Mouse (Mus musculus) kidney, postnatal 0 days (tissue): Measurements from ENCODE around the gene 2310033P09Rik. TPM values are rescaled to one million over a fixed set of nuclear protein-coding genes. Genes with fewer than 3 reads are reported as not detected.

Experiments used
- ATAC-seq: fragments of 200-750 bp; cut with Nextera tagmentation; replicated peaks from 2 replicates; pipeline ENCODE4 v1.8.0; 2017; ENCODE audit warnings: low read depth, moderate number of reproducible peaks, moderate TSS enrichment, moderate library complexity; ENCODE audit not compliant: low FRiP score
- DNase-seq: peaks from one replicate; pipeline ENCODE4 v3.0.0-alpha.2; 2016; ENCODE audit warnings: low spot score
- H3K27ac ChIP-seq: fragments of 300-500 bp; sonication (generic); 2 replicates; pipeline ENCODE4 v1.5.1; 2014; ENCODE audit warnings: mild to moderate bottlenecking
- H3K27me3 ChIP-seq: fragments of 300-500 bp; sonication (generic); 2 replicates; pipeline ENCODE4 v1.6.1; 2014; ENCODE audit warnings: low read length, mixed read lengths; ENCODE audit not compliant: insufficient read depth
- H3K36me3 ChIP-seq: fragments of 300-500 bp; sonication (generic); 2 replicates; pipeline ENCODE4 v1.6.1; 2014; ENCODE audit warnings: low read length, mixed read lengths; ENCODE audit not compliant: insufficient read depth
- H3K4me1 ChIP-seq: fragments of 300-500 bp; sonication (generic); replicated peaks from 2 replicates; pipeline ENCODE4 v1.6.1; 2014; ENCODE audit warnings: antibody characterized with exemption, low read length, mixed read lengths; ENCODE audit not compliant: insufficient read depth
- H3K4me2 ChIP-seq: fragments of 300-500 bp; sonication (generic); 2 replicates; pipeline ENCODE4 v1.6.1; 2014; ENCODE audit warnings: mild to moderate bottlenecking, low read length, moderate library complexity, mixed read lengths
- H3K4me3 ChIP-seq: fragments of 300-500 bp; sonication (generic); replicated peaks from 2 replicates; pipeline ENCODE4 v1.5.1; 2014; ENCODE audit warnings: low read depth, low read length
- H3K9ac ChIP-seq: fragments of 300-500 bp; sonication (generic); 2 replicates; pipeline ENCODE4 v1.6.1; 2014; ENCODE audit warnings: low read depth, low read length
- H3K9me3 ChIP-seq: fragments of 300-500 bp; sonication (generic); replicated peaks from 2 replicates; pipeline ENCODE4 v1.6.1; 2016; ENCODE audit warnings: low read length, inconsistent platforms, mixed read lengths
- CTCF ChIP-seq: IDR thresholded peaks from 2 replicates; pipeline ENCODE4 v1.5.1; 2016; ENCODE audit warnings: antibody characterized with exemption, low read depth, mild to moderate bottlenecking, moderate library complexity
- WGBS: fragments of 180-500 bp; shearing (Covaris S2); extraction: QIAGEN DNeasy Blood & Tissue Kit; methylation state at CpG from one replicate; pipeline ENCODE4 v1.1.7; 2014; 5-methylcytosine and 5-hydroxymethylcytosine counted together
- polyA plus RNA-seq: library from polyadenylated mRNA; unstranded; fragments of >200 nt; fragmentation: Nextera tagmentation; extraction: Ambion mirVana; gene quantifications from 2 replicates; pipeline ENCODE4 v1.2.1, GENCODE M21; 2015

Gene 2310033P09Rik
- polyA plus RNA-seq, 1 experiment from 2014 or later, result 33.9 TPM

DNA sequence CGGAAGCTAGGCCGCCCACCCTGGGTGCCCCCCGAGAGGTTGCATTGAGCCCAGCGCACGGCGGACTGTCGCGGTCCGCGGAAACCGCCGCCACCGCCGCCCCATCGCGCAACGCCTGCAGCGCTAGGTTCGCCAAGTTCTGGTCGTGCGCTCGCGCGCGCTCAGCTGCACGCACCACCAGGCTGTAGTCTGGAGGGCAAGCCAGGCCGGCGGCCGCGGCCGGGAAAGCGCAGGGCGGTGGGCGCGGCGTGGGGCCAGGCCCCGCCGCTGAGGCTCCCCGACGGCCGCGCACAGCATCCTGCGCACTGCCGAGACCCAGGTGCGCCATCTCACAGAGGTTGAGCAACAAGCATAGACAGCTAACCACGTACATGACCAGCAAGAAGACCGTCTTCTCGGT lies 31.6 kb upstream of the 2310033P09Rik start:
- WGBS, result 2% methylated on average over 48 of the region's 48 CpGs
- H3K36me3 ChIP-seq, result no peaks in the 10 kb centered on the region
- no peaks in the 10 kb centered on the region; the same call in 1 of the 2 replicates for H3K4me1 ChIP-seq
- peaks cover 48% of the 10 kb centered on the region for H3K27me3 ChIP-seq
- no peak for TF ChIP-seq CTCF
- no peak overlapping the region for H3K27ac ChIP-seq
- DNase-seq (no peak), ATAC-seq (0 out of 2 replicates have a peak, but pooled peaks have one; percentile 27)
- peak overlapping the region; percentile 17 for H3K4me3 ChIP-seq
- H3K9me3 ChIP-seq, result no peaks in the 10 kb centered on the region
- 0 out of 2 replicates have a peak overlapping the region, but pooled peaks have one; percentile 23 for H3K9ac ChIP-seq
- H3K4me2 ChIP-seq, result peak overlapping the region; percentile 31

DNA sequence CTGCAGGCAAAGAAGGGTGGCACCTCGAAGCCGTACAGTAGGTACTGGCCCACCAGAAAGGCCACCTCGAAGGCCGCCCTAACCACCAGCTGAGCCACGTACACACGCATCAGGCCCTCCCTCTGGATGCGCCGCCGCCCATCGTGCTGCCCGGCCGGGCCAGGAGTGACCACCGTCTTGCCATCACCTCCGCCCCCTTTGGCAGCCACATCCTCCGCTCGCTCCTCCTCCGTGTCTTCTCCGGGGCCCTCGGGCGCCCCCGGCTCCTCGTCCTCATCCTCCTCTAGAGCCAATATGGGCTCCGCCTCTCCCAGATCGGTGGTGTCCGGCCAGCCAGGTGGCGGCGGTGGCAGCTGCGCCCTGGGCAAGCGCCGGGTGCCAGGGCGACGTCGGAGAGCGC lies 31.2 kb upstream of the 2310033P09Rik start:
- WGBS, result 8% methylated on average over 34 of the region's 34 CpGs
- Histone ChIP-seq H3K4me1 (no peaks in the 10 kb centered on the region; the same call in 1 of the 2 replicates), H3K27me3 (peaks cover 48% of the 10 kb centered on the region), H3K27ac (no peak overlapping the region), H3K4me3 (peak overlapping the region; percentile 17), H3K36me3 (no peaks in the 10 kb centered on the region), H3K9ac (0 out of 2 replicates have a peak overlapping the region, but pooled peaks have one; percentile 23), H3K4me2 (peak overlapping the region; percentile 31), H3K9me3 (no peaks in the 10 kb centered on the region)
- 0 out of 2 replicates have a peak, but pooled peaks have one; percentile 15 for ATAC-seq
- no peak for TF ChIP-seq CTCF
- DNase-seq, result no peak

DNA sequence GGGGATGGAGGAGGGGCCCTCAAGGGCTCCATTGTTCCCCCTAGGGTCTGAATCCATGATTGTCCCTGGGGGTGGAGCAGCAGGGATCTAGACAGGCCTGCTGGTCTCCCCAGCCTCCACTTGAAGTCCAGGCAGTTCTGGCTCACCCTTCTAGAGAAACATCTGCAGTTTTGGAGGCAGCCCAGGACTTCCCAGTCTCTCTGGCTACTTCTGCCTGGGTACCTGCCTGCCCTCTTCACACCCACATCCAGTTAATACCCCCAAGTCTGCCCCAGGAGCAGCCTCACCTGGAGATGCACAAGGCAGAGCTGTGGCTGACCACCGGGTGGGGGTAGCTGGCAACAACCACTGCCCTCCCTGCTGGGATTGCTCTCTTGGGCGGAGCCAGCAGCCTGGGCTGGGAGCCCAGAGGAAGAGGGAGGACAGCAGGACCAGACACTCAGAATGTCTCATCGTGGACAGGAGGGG lies 25.2 kb upstream of the 2310033P09Rik start, which contains the start of gene Gjc2:
Gene Gjc2 (minus strand): TSS at position 350 of the 468 bp plus-strand sequence.
- Histone ChIP-seq H3K4me3 (no peak within 1 kb of the TSS), H3K9ac (no peak within 1 kb of the TSS), H3K36me3 (peaks cover 20% of the 10 kb centered on the region), H3K27me3 (peaks cover 17% of the 10 kb centered on the region), H3K27ac (0 out of 2 replicates have a peak within 1 kb of the TSS, but pooled peaks have one; percentile 36), H3K4me2 (0 out of 2 replicates have a peak within 1 kb of the TSS, but pooled peaks have one; percentile 4), H3K4me1 (peaks cover 7% of the 10 kb centered on the region; the same call in 1 of the 2 replicates), H3K9me3 (no peaks in the 10 kb centered on the region)
- TF ChIP-seq CTCF, result no peak
- WGBS, result 57% methylated on average over 2 of the region's 3 CpGs
- ATAC-seq (no peak), DNase-seq (peak; percentile 39)

DNA sequence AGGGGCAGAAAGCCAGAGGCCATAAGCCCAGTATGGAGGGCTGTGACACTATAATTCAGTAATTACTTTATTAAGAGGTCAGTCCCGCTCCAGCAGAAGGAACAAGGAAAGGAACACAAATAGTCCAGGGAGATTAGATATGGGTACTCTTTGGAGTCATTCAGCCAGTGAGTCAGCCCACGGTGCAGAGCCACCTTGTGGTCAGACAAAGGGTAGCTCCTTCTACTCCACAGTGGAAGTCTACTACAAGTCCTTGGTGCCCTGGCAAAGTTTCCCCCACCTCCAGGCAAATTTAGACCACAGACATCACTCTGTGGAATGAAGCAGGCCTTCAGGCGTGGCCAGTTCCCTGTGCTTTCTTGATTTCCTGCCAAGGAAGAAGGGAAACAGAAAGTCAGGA lies 24.3 kb upstream of the 2310033P09Rik start:
- Histone ChIP-seq H3K9me3 (no peaks in the 10 kb centered on the region), H3K36me3 (peaks cover 20% of the 10 kb centered on the region), H3K27me3 (peaks cover 8% of the 10 kb centered on the region), H3K4me1 (peaks cover 7% of the 10 kb centered on the region; the same call in 1 of the 2 replicates), H3K4me3 (no peak overlapping the region), H3K27ac (no peak overlapping the region), H3K9ac (no peak overlapping the region), H3K4me2 (no peak overlapping the region)
- no peak for ATAC-seq
- DNase-seq, result peak; percentile 86
- WGBS, result 34% methylated on average over 3 of the region's 3 CpGs
- peak; percentile 85 for TF ChIP-seq CTCF

DNA sequence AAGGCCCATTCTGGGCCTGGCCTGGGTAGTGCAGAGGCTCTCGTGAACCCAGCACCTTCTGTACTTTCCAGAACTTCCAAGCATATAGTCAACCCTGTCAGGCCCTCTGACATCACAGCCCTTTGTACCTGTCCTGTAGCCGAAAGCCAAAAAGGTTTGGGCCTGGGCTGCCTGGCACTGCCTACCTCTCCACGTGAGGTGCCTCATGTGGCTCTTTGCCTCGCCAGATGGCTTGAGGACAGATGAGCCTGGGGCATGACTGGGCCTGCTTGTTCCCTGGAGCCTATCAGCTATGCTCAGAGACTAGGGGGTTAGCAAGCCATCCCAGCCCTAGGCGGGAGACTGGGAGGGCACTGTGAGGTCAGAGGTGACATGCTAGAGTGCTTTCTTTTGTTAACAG lies 22.6 kb upstream of the 2310033P09Rik start:
- no peak for ATAC-seq
- 84% methylated on average over 5 of the region's 5 CpGs for WGBS
- H3K4me2 ChIP-seq, result no peak overlapping the region

DNA sequence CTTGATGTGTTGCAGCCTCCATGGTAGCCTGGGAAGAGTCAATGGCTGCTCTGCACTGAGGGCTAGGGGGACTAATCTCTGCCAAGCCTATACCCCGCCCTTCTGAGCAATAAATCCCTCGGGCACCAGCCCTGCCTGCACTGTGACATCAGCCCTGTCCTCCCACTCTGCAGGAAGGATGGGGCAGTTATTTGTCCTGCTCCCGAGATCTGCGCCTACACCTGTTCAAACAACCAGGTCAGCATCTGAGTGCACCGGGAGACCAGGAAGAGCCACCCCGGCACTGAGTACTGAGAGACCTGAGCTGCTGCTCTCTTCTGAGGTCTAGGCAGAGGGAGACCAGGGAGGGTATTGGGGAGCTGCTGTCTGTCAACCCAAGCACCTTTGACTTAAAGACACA lies 20.4 kb upstream of the 2310033P09Rik start:
- Histone ChIP-seq H3K9me3 (no peaks in the 10 kb centered on the region), H3K4me3 (no peak overlapping the region), H3K4me2 (no peak overlapping the region), H3K27me3 (no peaks in the 10 kb centered on the region), H3K36me3 (peaks cover 20% of the 10 kb centered on the region), H3K9ac (no peak overlapping the region), H3K27ac (no peak overlapping the region), H3K4me1 (peaks cover 7% of the 10 kb centered on the region; the same call in 1 of the 2 replicates)
- no peak for TF ChIP-seq CTCF
- WGBS, result 41% methylated on average over 6 of the region's 6 CpGs
- ATAC-seq (no peak), DNase-seq (no peak)

More for the DNA sequence above, 22.6 kb upstream of the 2310033P09Rik start:
- no peak overlapping the region for H3K4me3 ChIP-seq
- no peaks in the 10 kb centered on the region for H3K27me3 ChIP-seq
- TF ChIP-seq CTCF, result no peak
- no peaks in the 10 kb centered on the region for H3K9me3 ChIP-seq
- H3K27ac ChIP-seq, result no peak overlapping the region
- H3K9ac ChIP-seq, result no peak overlapping the region
- no peak for DNase-seq
- H3K36me3 ChIP-seq, result peaks cover 20% of the 10 kb centered on the region
- peaks cover 7% of the 10 kb centered on the region; the same call in 1 of the 2 replicates for H3K4me1 ChIP-seq
